Mouse (Mus musculus) embryo, embryonic 11 days (tissue): ENCODE data around the gene Dcaf5.
A peak's percentile ranks its signal among the peaks of the same experiment; 100 is the strongest.

Source experiments
- DNase-seq: peaks from one replicate; pipeline ENCODE4 v3.0.0-alpha.2; 2015

Gene Dcaf5

GRCm38 (mm10) chr12:80406650-80407049 is 29.8 kb downstream of the Dcaf5 start:
- peak; percentile 58 for DNase-seq

- no peak for DNase-seq
Measured at GRCm38 (mm10) chr12:80404139-80404538, 32.3 kb downstream of the Dcaf5 start.

GRCm38 (mm10) chr12:80399147-80399546 is 37.3 kb downstream of the Dcaf5 start:
- DNase-seq = no peak

- DNase-seq = no peak
Measured at GRCm38 (mm10) chr12:80396397-80396796, 40.0 kb downstream of the Dcaf5 start.

- DNase-seq = no peak
Measured at GRCm38 (mm10) chr12:80395270-80395669, 41.1 kb downstream of the Dcaf5 start.

GRCm38 (mm10) chr12:80394045-80394444 is 42.4 kb downstream of the Dcaf5 start:
- no peak for DNase-seq

- peak; percentile 44 for DNase-seq
Measured at GRCm38 (mm10) chr12:80389448-80389847, 47.0 kb downstream of the Dcaf5 start.

GRCm38 (mm10) chr12:80387326-80387725 is 49.1 kb downstream of the Dcaf5 start:
- no peak for DNase-seq

- no peak for DNase-seq
Measured at GRCm38 (mm10) chr12:80385361-80385760, 51.0 kb downstream of the Dcaf5 start.

- DNase-seq = no peak
Measured at GRCm38 (mm10) chr12:80383478-80383877, 52.9 kb downstream of the Dcaf5 start.

- DNase-seq = no peak
Measured at GRCm38 (mm10) chr12:80382794-80383193, 53.6 kb downstream of the Dcaf5 start.

GRCm38 (mm10) chr12:80379831-80380457 is 56.5 kb downstream of the Dcaf5 start:
- DNase-seq = peak; percentile 51

- no peak for DNase-seq
Measured at GRCm38 (mm10) chr12:80379393-80379792, 57.0 kb downstream of the Dcaf5 start.

- DNase-seq = peak; percentile 71
Measured at GRCm38 (mm10) chr12:80377604-80378003, 58.8 kb downstream of the Dcaf5 start.

- no peak for DNase-seq
Measured at GRCm38 (mm10) chr12:80375721-80376120, 60.7 kb downstream of the Dcaf5 start.

- DNase-seq = no peak
Measured at GRCm38 (mm10) chr12:80374736-80375135, 61.7 kb downstream of the Dcaf5 start.

GRCm38 (mm10) chr12:80372946-80373345 is 63.5 kb downstream of the Dcaf5 start:
- DNase-seq = no peak

- DNase-seq = no peak
Measured at GRCm38 (mm10) chr12:80367227-80367626, 69.2 kb downstream of the Dcaf5 start.

- DNase-seq = peak; percentile 24
Measured at GRCm38 (mm10) chr12:80366004-80366480, 70.4 kb downstream of the Dcaf5 start.

GRCm38 (mm10) chr12:80365345-80365744 is 71.1 kb downstream of the Dcaf5 start:
- no peak for DNase-seq

- DNase-seq = no peak
Measured at GRCm38 (mm10) chr12:80361655-80362054, 74.7 kb downstream of the Dcaf5 start.

GRCm38 (mm10) chr12:80360321-80360720 is 76.1 kb downstream of the Dcaf5 start:
- DNase-seq = no peak

- DNase-seq = no peak
Measured at GRCm38 (mm10) chr12:80344777-80345231, 91.6 kb downstream of the Dcaf5 start.

GRCm38 (mm10) chr12:80340936-80341335 is 95.5 kb downstream of the Dcaf5 start:
- no peak for DNase-seq

- no peak for DNase-seq
Measured at GRCm38 (mm10) chr12:80334162-80334561, 102.2 kb downstream of the Dcaf5 start.
